ENCODE assay signal across 27 mouse cellular contexts in the genomic region with DNA sequence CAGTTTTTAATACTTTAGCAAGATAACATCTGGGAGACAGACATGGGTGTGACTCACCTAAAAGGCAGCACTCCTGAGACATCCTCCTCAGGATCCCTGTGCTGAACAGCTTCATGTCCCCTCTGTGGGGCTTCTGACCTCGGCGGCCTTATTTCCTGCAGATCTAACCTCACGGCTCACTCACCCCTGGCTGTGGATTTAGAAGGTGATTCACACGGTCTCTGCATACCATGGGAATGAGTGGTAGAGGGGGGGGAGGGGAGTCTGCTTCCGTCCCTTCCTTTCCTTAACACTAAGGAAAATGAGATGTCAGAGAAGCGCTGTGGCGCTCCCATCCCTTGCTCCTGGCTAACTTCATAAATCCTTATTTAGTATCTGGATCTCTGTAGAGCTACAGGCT.
DNase-seq lines count a peak whose midpoint lies in the region; ATAC-seq lines count a peak whose summit lies in the region.
"Had no signal": no experiment of that assay in that cellular context is flagged by ENCODE, and none has a peak within 500 bp of the region (broad histone marks: within the 10 kb centered on the region; RNA-seq: fewer than 3 reads in every experiment).

No protein-coding gene starts in this region.

- DNase-seq in heart, postnatal 10 days: no peak
- peak; percentile 97 for DNase-seq in 3T3-L1 (ENCODE audit: low read depth, low spot score)
- peak; percentile 90 for DNase-seq in Muller cell, postnatal 12 days (ENCODE audit: inconsistent ontology term)
- DNase-seq in induced T-regulatory cell, adult 2 months (ENCODE audit: low read depth): peak; percentile 33
- DNase-seq in kidney, postnatal 10 days: no peak
- DNase-seq: adrenal gland, adult 8-10 months; cerebellum, adult 11-12 months; cerebellum, postnatal 10 days; gastrocnemius, postnatal 36 days; kidney, adult 18-20 months; liver, postnatal 0 days; lung, postnatal 10 days; right cerebral cortex, postnatal 4 days; thymus, postnatal 25 days had no signal

- 0 out of 2 replicates have a peak overlapping the region, but pooled peaks have one; percentile 22 for H3K27ac ChIP-seq in heart, embryonic 12.5 days (ENCODE audit: poor library complexity, severe bottlenecking)
- H3K27ac ChIP-seq in kidney, embryonic 15.5 days: no peak overlapping the region
- H3K27ac ChIP-seq: embryonic facial prominence, embryonic 10.5 days; hindbrain, embryonic 13.5 days; kidney, postnatal 0 days; limb, embryonic 12.5 days; midbrain, embryonic 15.5 days; neural tube, embryonic 13.5 days had no signal

- no peak overlapping the region for H3K4me2 ChIP-seq in heart, embryonic 12.5 days
- H3K4me2 ChIP-seq in kidney, embryonic 15.5 days: no peak overlapping the region
- H3K4me2 ChIP-seq: hindbrain, embryonic 13.5 days; limb, embryonic 12.5 days; liver, embryonic 11.5 days; midbrain, embryonic 15.5 days; neural tube, embryonic 13.5 days had no signal

- no peaks in the 10 kb centered on the region for H3K27me3 ChIP-seq in heart, embryonic 12.5 days (replicated peaks)
- no peaks in the 10 kb centered on the region for H3K27me3 ChIP-seq in kidney, embryonic 15.5 days
- H3K27me3 ChIP-seq: limb, embryonic 12.5 days; midbrain, embryonic 15.5 days; neural tube, embryonic 13.5 days had no signal

- no peaks in the 10 kb centered on the region for H3K9me3 ChIP-seq in heart, embryonic 12.5 days (replicated peaks)
- no peaks in the 10 kb centered on the region for H3K9me3 ChIP-seq in kidney, embryonic 15.5 days (replicated peaks)
- H3K9me3 ChIP-seq: embryonic facial prominence, embryonic 10.5 days; forebrain, embryonic 10.5 days; hindbrain, embryonic 13.5 days; limb, embryonic 12.5 days; midbrain, embryonic 15.5 days; neural tube, embryonic 13.5 days had no signal

- intact Hi-C loops in heart, postnatal 10 days (cut with DNase I): no loop called here

- H3K4me3 ChIP-seq in heart, embryonic 12.5 days: no peak overlapping the region
- H3K4me3 ChIP-seq in kidney, embryonic 15.5 days (replicated peaks): no peak overlapping the region
- H3K4me3 ChIP-seq: embryonic facial prominence, embryonic 10.5 days; forebrain, embryonic 10.5 days; hindbrain, embryonic 13.5 days; limb, embryonic 12.5 days; midbrain, embryonic 15.5 days; neural tube, embryonic 13.5 days had no signal

- no peaks in the 10 kb centered on the region for H3K36me3 ChIP-seq in heart, embryonic 12.5 days
- H3K36me3 ChIP-seq in kidney, embryonic 15.5 days: no peaks in the 10 kb centered on the region
- H3K36me3 ChIP-seq: embryonic facial prominence, embryonic 10.5 days; forebrain, embryonic 10.5 days; hindbrain, embryonic 13.5 days; limb, embryonic 12.5 days; midbrain, embryonic 15.5 days; neural tube, embryonic 13.5 days had no signal

- WGBS in heart, embryonic 12.5 days: 50% methylated on average over 7 of the region's 7 CpGs
- WGBS in kidney, embryonic 15.5 days: 48% methylated on average over 7 of the region's 7 CpGs

- H3K4me1 ChIP-seq in heart, embryonic 12.5 days (replicated peaks): peaks cover 71% of the 10 kb centered on the region
- peaks cover 20% of the 10 kb centered on the region for H3K4me1 ChIP-seq in kidney, embryonic 15.5 days
- H3K4me1 ChIP-seq: hindbrain, embryonic 13.5 days; midbrain, embryonic 15.5 days had no signal

- H3K9ac ChIP-seq in heart, embryonic 12.5 days: no peak overlapping the region
- no peak overlapping the region for H3K9ac ChIP-seq in kidney, embryonic 15.5 days
- H3K9ac ChIP-seq: hindbrain, embryonic 13.5 days; limb, embryonic 12.5 days; liver, postnatal 0 days; midbrain, embryonic 15.5 days; neural tube, embryonic 13.5 days had no signal

- no peak for ATAC-seq in heart, embryonic 12.5 days (ENCODE audit: insufficient number of reproducible peaks, low FRiP score)
- ATAC-seq in kidney, embryonic 15.5 days (replicated peaks; ENCODE audit: low FRiP score): no peak
- ATAC-seq: CD4-positive, CD25-positive, alpha-beta regulatory T cell, adult 4 months; forebrain, embryonic 16.5 days; inflammation-experienced regulatory T-cells, adult 6 months; midbrain, embryonic 15.5 days had no signal

Comparison
In these comparisons a context has a peak if more than half of its experiments do, and no peak if none do; other contexts are left out.
1. DNase-seq: peak in 3T3-L1 (single experiment), Muller cell, postnatal 12 days (single experiment) and induced T-regulatory cell, adult 2 months (single experiment); none in heart, postnatal 10 days (0 of 2) and kidney, postnatal 10 days (single experiment).